Mouse (Mus musculus): ENCODE measurements around the gene Fbxl14. TPM values are rescaled to one million over a fixed set of nuclear protein-coding genes. Genes with fewer than 3 reads are reported as not detected.
A peak's percentile ranks its signal among the peaks of the same experiment; 100 is the strongest.
"Not testable (repeated sequence)": the region's sequence is repeated elsewhere in the genome, so short reads cannot be mapped to it uniquely, and the experiment has no call there.

Gene Fbxl14
- 4.6 and 4.7 TPM in 2 replicates for polyA plus RNA-seq (2015; fragmentation: Nextera tagmentation; extraction: Ambion mirVana)

- 0 out of 2 replicates have a peak, but pooled peaks cover 3% of the 10 kb centered on the region for H3K36me3 ChIP-seq
- H3K4me1 ChIP-seq (replicated peaks) = peaks cover 28% of the 10 kb centered on the region
- no peaks in the 10 kb centered on the region for H3K9me3 ChIP-seq
- peak within 1 kb of the TSS; percentile 95 for H3K27ac ChIP-seq
- H3K4me3 ChIP-seq (replicated peaks) = peak within 1 kb of the TSS; percentile 59
- no peaks in the 10 kb centered on the region for H3K27me3 ChIP-seq (replicated peaks)
- under 1% methylated on average over 65 of the region's 101 CpGs for WGBS
- peak; percentile 89 for ATAC-seq
- H3K4me2 ChIP-seq (replicated peaks) = peak within 1 kb of the TSS; percentile 87
- H3K9ac ChIP-seq = peak within 1 kb of the TSS; percentile 58
These were observed at the start of gene Fbxl14 for GRCm38 (mm10) chr6:119479343-119479875. Fbxl14 (plus strand) TSS chr6:119479668.

GRCm38 (mm10) chr6:119430508-119430907 is 49.0 kb upstream of the Fbxl14 start:
- H3K4me3 ChIP-seq (replicated peaks) = no peak overlapping the region
- H3K36me3 ChIP-seq = no peaks in the 10 kb centered on the region
- no peaks in the 10 kb centered on the region for H3K4me1 ChIP-seq (replicated peaks)
- no peak overlapping the region for H3K27ac ChIP-seq
- no peaks in the 10 kb centered on the region for H3K9me3 ChIP-seq
- 53% methylated on average over 2 of the region's 2 CpGs for WGBS
- no peak overlapping the region for H3K9ac ChIP-seq
- no peaks in the 10 kb centered on the region for H3K27me3 ChIP-seq (replicated peaks)
- H3K4me2 ChIP-seq (replicated peaks) = no peak overlapping the region
- ATAC-seq = peak; percentile 65

- H3K4me3 ChIP-seq (replicated peaks) = no peak overlapping the region
- no peak overlapping the region for H3K27ac ChIP-seq
- H3K9me3 ChIP-seq = no peaks in the 10 kb centered on the region
- no peaks in the 10 kb centered on the region for H3K36me3 ChIP-seq
- WGBS = 75% methylated on average over 6 of the region's 6 CpGs
- H3K4me1 ChIP-seq (replicated peaks) = no peaks in the 10 kb centered on the region
- H3K27me3 ChIP-seq (replicated peaks) = no peaks in the 10 kb centered on the region
- H3K9ac ChIP-seq = no peak overlapping the region
- ATAC-seq = no peak
- no peak overlapping the region for H3K4me2 ChIP-seq (replicated peaks)
These were observed 47.6 kb upstream of the Fbxl14 start for GRCm38 (mm10) chr6:119431751-119432324.

- Histone ChIP-seq H3K36me3 (no peaks in the 10 kb centered on the region), H3K9ac (no peak overlapping the region), H3K9me3 (no peaks in the 10 kb centered on the region), H3K27ac (no peak overlapping the region), H3K4me3 (replicated peaks) (no peak overlapping the region), H3K4me1 (replicated peaks) (no peaks in the 10 kb centered on the region), H3K4me2 (replicated peaks) (no peak overlapping the region), H3K27me3 (replicated peaks) (no peaks in the 10 kb centered on the region)
- ATAC-seq = no peak
- WGBS = 65% methylated on average over 4 of the region's 4 CpGs
These were observed 45.1 kb upstream of the Fbxl14 start for GRCm38 (mm10) chr6:119434394-119434793.

GRCm38 (mm10) chr6:119437894-119438761 is 41.3 kb upstream of the Fbxl14 start:
- 59% methylated on average over 8 of the region's 8 CpGs for WGBS
- H3K4me1 ChIP-seq (replicated peaks) = no peaks in the 10 kb centered on the region
- no peaks in the 10 kb centered on the region for H3K9me3 ChIP-seq
- H3K9ac ChIP-seq = no peak overlapping the region
- H3K36me3 ChIP-seq = no peaks in the 10 kb centered on the region
- no peaks in the 10 kb centered on the region for H3K27me3 ChIP-seq (replicated peaks)
- H3K27ac ChIP-seq = no peak overlapping the region
- H3K4me3 ChIP-seq (replicated peaks) = no peak overlapping the region
- ATAC-seq = no peak; the same call in 1 of the 2 replicates
- no peak overlapping the region for H3K4me2 ChIP-seq (replicated peaks)

- H3K9me3 ChIP-seq; H3K4me2 ChIP-seq (replicated peaks); H3K4me1 ChIP-seq (replicated peaks); H3K27ac ChIP-seq; H3K9ac ChIP-seq; H3K27me3 ChIP-seq (replicated peaks); H3K4me3 ChIP-seq (replicated peaks); ATAC-seq; H3K36me3 ChIP-seq: not testable (repeated sequence)
- WGBS = 79% methylated on average over 5 of the region's 5 CpGs
These were observed 36.7 kb upstream of the Fbxl14 start for GRCm38 (mm10) chr6:119442729-119443128.

GRCm38 (mm10) chr6:119443742-119444645 is 35.5 kb upstream of the Fbxl14 start:
- ATAC-seq = peak; percentile 81
- no peaks in the 10 kb centered on the region for H3K27me3 ChIP-seq (replicated peaks)
- no peak overlapping the region for H3K9ac ChIP-seq
- H3K4me1 ChIP-seq (replicated peaks) = peaks cover 8% of the 10 kb centered on the region; the same call in 1 of the 2 replicates
- no peak overlapping the region for H3K4me3 ChIP-seq (replicated peaks)
- no peaks in the 10 kb centered on the region for H3K36me3 ChIP-seq
- WGBS = 34% methylated on average over 12 of the region's 12 CpGs
- H3K9me3 ChIP-seq = no peaks in the 10 kb centered on the region
- H3K27ac ChIP-seq = 0 out of 2 replicates have a peak overlapping the region, but pooled peaks have one; percentile 22
- peak overlapping the region; percentile 38 for H3K4me2 ChIP-seq (replicated peaks)

- Histone ChIP-seq H3K9ac (no peak overlapping the region), H3K4me3 (replicated peaks) (no peak overlapping the region), H3K27ac (no peak overlapping the region), H3K36me3 (no peaks in the 10 kb centered on the region), H3K9me3 (no peaks in the 10 kb centered on the region), H3K4me2 (replicated peaks) (no peak overlapping the region), H3K4me1 (replicated peaks) (peaks cover 15% of the 10 kb centered on the region), H3K27me3 (replicated peaks) (no peaks in the 10 kb centered on the region)
- WGBS = 60% methylated on average over 11 of the region's 11 CpGs
- ATAC-seq = no peak
These were observed 33.5 kb upstream of the Fbxl14 start for GRCm38 (mm10) chr6:119445671-119446607.

- WGBS = 13% methylated on average over 18 of the region's 18 CpGs
- Histone ChIP-seq H3K9ac (peak overlapping the region; percentile 2; the same call in 1 of the 2 replicates), H3K9me3 (no peaks in the 10 kb centered on the region), H3K36me3 (no peaks in the 10 kb centered on the region), H3K4me3 (replicated peaks) (peak overlapping the region; percentile 34), H3K4me1 (replicated peaks) (peaks cover 29% of the 10 kb centered on the region), H3K4me2 (replicated peaks) (peak overlapping the region; percentile 61), H3K27ac (no peak overlapping the region), H3K27me3 (replicated peaks) (no peaks in the 10 kb centered on the region)
- ATAC-seq = peak; percentile 14; the same call in 1 of the 2 replicates
These were observed 31.0 kb upstream of the Fbxl14 start for GRCm38 (mm10) chr6:119448321-119449059.

GRCm38 (mm10) chr6:119449060-119449499 is 30.4 kb upstream of the Fbxl14 start:
- WGBS = 3% methylated on average over 23 of the region's 23 CpGs
- Histone ChIP-seq H3K27ac (no peak overlapping the region), H3K9ac (peak overlapping the region; percentile 2; the same call in 1 of the 2 replicates), H3K36me3 (no peaks in the 10 kb centered on the region), H3K27me3 (replicated peaks) (no peaks in the 10 kb centered on the region), H3K9me3 (no peaks in the 10 kb centered on the region), H3K4me1 (replicated peaks) (peaks cover 29% of the 10 kb centered on the region), H3K4me3 (replicated peaks) (peak overlapping the region; percentile 34), H3K4me2 (replicated peaks) (peak overlapping the region; percentile 61)
- peak; percentile 65 for ATAC-seq

All from intestine, embryonic 15.5 days (tissue).